Mouse (Mus musculus): Measurements from ENCODE around the gene Pate1.

Pate1 gene

DNA sequence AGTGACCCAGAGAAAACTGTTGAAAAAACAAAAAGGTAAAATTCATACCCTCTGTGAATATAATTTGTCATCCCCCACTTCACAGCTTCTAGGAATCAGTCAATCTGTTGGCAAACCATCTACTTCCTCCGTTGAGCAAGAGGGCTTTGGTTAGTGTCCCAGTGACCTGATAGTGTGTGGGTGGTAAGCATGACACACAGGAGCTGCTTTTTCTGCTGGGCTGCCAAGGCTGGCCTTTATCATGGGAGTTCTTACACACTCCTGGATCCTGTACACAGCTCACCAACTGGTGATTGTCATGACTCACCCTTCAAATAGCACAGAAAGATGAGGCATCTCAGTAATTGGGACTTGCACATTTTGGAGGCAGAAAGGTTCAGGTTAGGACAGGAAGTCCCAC, at the start of gene Pate1:
Gene Pate1 (minus strand): TSS at position 378 of the 400 bp plus-strand sequence.
- no peak for DNase-seq

DNA sequence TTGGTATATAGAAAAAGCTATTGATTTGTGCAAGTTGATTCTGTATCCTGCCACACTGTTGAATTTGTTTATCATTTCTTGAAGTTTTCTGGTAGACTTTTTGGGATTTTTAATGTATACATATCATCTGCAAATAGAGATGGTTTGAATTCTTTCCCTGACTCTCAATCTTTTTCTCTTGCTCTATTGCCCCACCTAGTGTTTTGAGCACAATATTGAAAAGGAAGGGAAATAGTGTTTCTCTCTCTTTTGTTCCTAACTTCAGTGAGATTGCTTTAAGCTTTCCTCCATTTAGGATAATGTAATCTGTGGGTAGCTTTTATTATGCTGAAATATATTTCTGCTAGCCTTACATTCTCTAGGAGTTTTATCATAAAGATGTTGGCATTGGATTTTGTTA, 20.1 kb upstream of the Pate1 start:
- no peak for DNase-seq

DNA sequence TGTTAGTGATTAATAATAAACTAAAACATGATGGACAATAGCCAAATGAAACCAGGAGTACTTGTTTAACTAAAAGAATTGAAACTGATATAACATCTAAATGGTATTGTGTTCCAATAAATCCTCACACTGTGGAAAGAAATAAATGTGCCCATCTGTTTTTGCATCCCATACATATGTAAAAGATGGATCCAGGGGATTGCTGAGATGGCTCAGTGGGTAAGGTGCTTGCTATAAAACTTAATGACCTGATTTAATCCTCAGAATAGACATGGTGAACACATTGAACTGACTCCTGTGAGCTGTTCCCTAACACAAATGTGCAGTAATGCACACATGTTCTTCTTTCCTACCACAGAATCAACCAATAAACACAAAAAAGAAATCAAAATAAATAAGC, 4.7 kb upstream of the Pate1 start:
- DNase-seq, result no peak

DNA sequence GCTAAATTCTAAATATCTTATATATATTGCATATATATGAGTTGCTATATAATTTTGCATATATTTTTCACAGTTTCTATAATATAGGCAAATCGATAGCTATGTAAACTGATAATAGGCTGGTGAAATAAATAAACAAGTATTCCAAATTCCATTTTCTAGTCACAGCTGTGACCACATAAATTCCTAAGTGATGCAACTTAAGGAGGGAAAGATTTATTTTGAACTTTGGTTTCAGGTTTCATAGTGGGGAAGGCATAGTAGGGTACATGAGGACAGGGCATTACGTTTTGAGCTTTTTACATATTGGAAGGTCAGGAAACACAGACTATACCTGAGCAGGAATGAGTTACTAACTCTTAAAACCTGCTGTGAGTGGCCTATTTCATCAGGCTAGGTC, 13.6 kb downstream of the Pate1 start:
- no peak for DNase-seq

DNA sequence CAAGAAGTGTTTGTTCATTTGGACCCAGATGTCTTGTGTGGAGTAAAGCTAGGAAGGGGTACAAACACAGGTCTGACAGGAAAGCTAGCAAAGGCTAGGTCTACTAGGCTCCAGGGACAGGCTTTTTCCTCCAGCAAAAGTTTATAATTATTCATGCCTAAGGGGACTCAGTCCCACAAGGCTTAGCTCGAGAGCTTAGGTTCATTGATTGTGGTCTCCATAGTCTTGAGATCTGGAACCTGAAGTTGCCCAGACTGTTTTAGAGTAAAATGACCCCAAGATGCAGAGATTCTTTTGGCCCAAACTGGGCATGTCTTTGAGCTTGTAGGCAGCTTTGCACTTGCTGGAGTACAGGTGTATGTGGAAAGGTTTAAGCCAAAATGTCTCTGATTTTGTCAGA, 39.1 kb downstream of the Pate1 start, which contains the start of gene Pate3:
Gene Pate3 (minus strand): TSS at position 101 of the 400 bp plus-strand sequence.
- no peak for DNase-seq
